Mouse (Mus musculus): ENCODE results near the gene Cnksr3. TPM values are rescaled to one million over a fixed set of nuclear protein-coding genes. Genes with fewer than 3 reads are reported as not detected.

Gene Cnksr3
- polyA plus RNA-seq, 1 experiment from 2014 or later: 11.9 TPM

DNA sequence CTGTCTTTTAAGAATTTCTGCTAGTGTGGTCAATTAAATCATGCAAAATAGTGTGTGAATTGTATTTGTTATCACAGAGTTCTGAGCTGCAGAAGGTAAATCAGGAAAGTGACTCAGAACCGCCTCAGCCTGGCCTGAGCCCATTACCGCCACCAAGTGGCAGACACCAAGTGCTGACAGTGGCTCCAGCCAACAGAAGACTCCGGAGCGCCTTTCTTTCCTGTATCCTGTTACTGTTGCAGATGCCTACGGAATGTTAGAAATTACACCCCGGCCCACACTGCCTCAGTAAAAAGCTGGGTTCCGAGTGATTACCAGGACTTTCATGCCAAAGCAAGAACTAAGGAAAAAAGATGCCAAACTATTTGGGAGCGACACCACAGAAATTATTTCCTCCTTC, 135.8 kb downstream of the Cnksr3 start:
- Histone ChIP-seq H3K36me3 (no peaks in the 10 kb centered on the region), H3K4me2 (replicated peaks) (peak overlapping the region; percentile 33), H3K4me3 (replicated peaks) (peak overlapping the region; percentile 12; the same call in 1 of the 2 replicates), H3K9ac (no peak overlapping the region), H3K27ac (replicated peaks) (0 out of 2 replicates have a peak overlapping the region, but pooled peaks have one; percentile 39), H3K4me1 (0 out of 2 replicates have a peak, but pooled peaks cover 2% of the 10 kb centered on the region), H3K9me3 (replicated peaks) (no peaks in the 10 kb centered on the region), H3K27me3 (no peaks in the 10 kb centered on the region)
- ATAC-seq (ENCODE audit: insufficient number of reproducible peaks, low FRiP score, low TSS enrichment, low read depth): peak; percentile 75
- WGBS: 5% methylated on average over 8 of the region's 8 CpGs

DNA sequence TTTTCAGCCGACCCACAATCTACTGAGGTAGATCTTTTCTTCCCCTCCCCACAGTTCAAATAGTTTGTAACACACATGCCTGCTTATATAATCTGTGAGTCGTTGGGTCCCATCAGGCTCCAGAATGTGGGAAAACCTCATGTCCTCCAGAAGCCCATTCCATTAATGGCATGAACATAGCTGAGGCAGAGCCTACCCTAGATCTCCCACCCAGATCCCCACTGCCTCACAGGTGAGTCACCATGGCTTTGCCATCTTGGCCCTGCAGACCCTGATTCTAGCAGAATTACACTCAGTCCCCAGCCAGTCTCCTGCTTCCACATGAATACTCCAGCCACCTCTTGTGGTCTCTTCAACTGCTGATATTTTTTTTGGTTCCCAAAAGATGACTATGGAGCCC, 136.4 kb downstream of the Cnksr3 start:
- H3K4me3 ChIP-seq (replicated peaks): no peak overlapping the region
- no peak overlapping the region for H3K27ac ChIP-seq (replicated peaks)
- H3K27me3 ChIP-seq: no peaks in the 10 kb centered on the region
- H3K4me1 ChIP-seq: 0 out of 2 replicates have a peak, but pooled peaks cover 2% of the 10 kb centered on the region
- no peaks in the 10 kb centered on the region for H3K36me3 ChIP-seq
- ATAC-seq (ENCODE audit: insufficient number of reproducible peaks, low FRiP score, low TSS enrichment, low read depth): no peak
- WGBS: 80% methylated on average over 2 of the region's 2 CpGs
- no peak overlapping the region for H3K4me2 ChIP-seq (replicated peaks)
- H3K9me3 ChIP-seq (replicated peaks): no peaks in the 10 kb centered on the region
- H3K9ac ChIP-seq: no peak overlapping the region

DNA sequence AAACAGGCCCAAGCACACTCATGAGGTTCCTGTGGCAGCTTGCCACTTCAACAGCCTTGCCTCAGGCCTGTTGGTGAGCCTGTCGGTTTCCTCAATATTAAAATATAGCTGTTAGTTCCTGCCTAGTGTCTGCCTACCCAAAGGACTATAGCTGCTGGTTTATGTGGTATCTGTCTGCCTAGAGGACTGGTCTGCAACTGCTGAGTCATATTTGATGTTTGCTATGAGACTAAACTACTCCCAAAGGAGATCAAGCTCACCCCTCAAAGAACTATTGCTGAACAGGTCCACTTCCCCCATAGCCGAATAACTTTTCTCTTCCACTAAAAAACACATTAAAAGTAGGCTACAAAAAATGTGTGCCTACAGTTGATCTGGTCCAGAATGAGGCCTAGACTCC, 137.8 kb downstream of the Cnksr3 start:
- H3K4me2 ChIP-seq (replicated peaks): no peak overlapping the region
- no peak for ATAC-seq (ENCODE audit: insufficient number of reproducible peaks, low FRiP score, low TSS enrichment, low read depth)
- WGBS: 80% methylated on average over 2 of the region's 2 CpGs
- H3K27me3 ChIP-seq: no peaks in the 10 kb centered on the region
- no peaks in the 10 kb centered on the region for H3K9me3 ChIP-seq (replicated peaks)
- no peak overlapping the region for H3K27ac ChIP-seq (replicated peaks)
- no peaks in the 10 kb centered on the region for H3K36me3 ChIP-seq
- no peak overlapping the region for H3K9ac ChIP-seq
- 0 out of 2 replicates have a peak, but pooled peaks cover 2% of the 10 kb centered on the region for H3K4me1 ChIP-seq
- no peak overlapping the region for H3K4me3 ChIP-seq (replicated peaks)

DNA sequence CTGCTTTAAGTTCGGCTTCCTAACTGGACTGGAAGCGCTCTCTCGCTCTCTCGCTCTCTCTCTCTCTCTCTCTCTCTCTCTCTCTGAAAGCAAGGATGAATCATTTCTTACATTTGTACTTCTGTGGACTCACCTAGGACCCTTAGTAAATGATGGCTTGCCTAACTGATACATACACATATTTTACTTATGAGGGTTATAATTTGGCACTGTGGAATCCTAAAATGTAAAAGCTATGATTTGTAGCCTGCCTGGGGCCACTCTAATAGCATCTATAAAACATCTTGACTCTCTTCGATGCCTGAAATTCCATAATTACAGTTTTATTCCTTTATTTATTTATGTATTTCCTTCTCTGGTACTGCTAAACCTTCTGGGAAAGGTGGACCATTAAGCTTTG, 141.1 kb downstream of the Cnksr3 start:
- Histone ChIP-seq H3K36me3 (no peaks in the 10 kb centered on the region), H3K4me1 (0 out of 2 replicates have a peak, but pooled peaks cover under 1% of the 10 kb centered on the region), H3K9me3 (replicated peaks) (no peaks in the 10 kb centered on the region), H3K27me3 (no peaks in the 10 kb centered on the region), H3K4me2 (replicated peaks) (no peak overlapping the region), H3K4me3 (replicated peaks) (no peak overlapping the region), H3K27ac (replicated peaks) (no peak overlapping the region), H3K9ac (no peak overlapping the region)
- WGBS: 74% methylated on average over 5 of the region's 5 CpGs
- ATAC-seq (ENCODE audit: insufficient number of reproducible peaks, low FRiP score, low TSS enrichment, low read depth): no peak

DNA sequence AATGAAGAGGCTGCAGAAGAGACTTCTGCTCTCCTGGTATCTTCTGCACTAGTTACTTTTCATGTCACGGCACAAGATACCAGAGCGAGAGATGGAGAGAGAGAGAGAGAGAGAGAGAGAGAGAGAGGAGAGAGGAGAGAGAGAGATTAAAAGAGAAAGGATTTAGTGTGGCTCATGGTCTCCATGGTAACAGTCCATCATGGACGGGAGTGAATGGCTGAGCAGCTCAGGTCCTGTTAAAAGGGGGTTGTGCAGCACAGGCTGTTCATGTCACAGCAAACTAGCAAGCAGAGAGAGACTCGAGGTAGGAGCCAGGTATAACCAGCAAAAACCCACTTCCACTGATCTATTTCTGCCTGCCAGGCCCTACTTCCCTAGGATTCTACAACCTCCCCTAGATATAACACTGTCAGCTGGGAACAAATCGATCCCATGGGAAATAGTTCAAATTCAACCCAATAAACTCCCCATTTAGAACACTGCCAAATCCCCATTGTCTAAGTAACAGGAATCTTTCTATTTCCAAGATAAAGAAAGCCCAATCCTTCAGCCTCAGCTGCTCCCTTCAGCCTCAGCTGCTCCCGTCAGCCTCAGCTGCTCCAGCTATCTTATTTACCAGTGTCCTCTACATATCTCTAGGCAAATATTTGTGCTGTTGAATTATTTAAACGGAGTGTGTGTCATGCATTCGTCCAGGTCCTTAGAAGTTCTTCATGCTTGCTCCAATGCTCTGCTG, 141.8 kb downstream of the Cnksr3 start:
- Histone ChIP-seq H3K4me3 (replicated peaks) (no peak overlapping the region), H3K36me3 (no peaks in the 10 kb centered on the region), H3K27me3 (no peaks in the 10 kb centered on the region), H3K9ac (no peak overlapping the region), H3K27ac (replicated peaks) (no peak overlapping the region), H3K9me3 (replicated peaks) (no peaks in the 10 kb centered on the region), H3K4me2 (replicated peaks) (no peak overlapping the region), H3K4me1 (no peaks in the 10 kb centered on the region)
- 64% methylated on average over 8 of the region's 8 CpGs for WGBS
- no peak for ATAC-seq (ENCODE audit: insufficient number of reproducible peaks, low FRiP score, low TSS enrichment, low read depth)

DNA sequence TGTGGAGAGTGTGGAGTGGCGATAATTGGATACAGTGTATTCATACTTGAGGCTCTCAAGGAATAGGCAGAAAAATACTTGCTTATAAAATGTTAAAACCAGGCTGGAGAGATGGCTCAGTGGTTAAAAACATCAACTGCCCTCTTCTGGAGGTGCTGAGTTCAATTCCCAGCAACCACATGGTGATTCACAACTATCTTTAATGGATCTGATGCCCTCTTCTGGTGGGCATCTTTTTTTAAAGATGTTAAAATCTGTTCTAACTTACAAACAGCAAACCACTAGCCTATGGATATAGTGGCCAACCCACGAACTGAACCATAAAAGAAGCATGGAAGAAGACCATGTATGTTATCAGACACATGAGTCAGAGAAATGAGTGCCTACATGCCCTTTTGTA, 142.9 kb downstream of the Cnksr3 start:
- Histone ChIP-seq H3K27me3 (no peaks in the 10 kb centered on the region), H3K4me2 (replicated peaks) (no peak overlapping the region), H3K9ac (no peak overlapping the region), H3K4me3 (replicated peaks) (no peak overlapping the region), H3K27ac (replicated peaks) (no peak overlapping the region), H3K4me1 (no peaks in the 10 kb centered on the region), H3K9me3 (replicated peaks) (no peaks in the 10 kb centered on the region), H3K36me3 (no peaks in the 10 kb centered on the region)
- WGBS: 81% methylated on average over 2 of the region's 2 CpGs
- no peak for ATAC-seq (ENCODE audit: insufficient number of reproducible peaks, low FRiP score, low TSS enrichment, low read depth)

Other genes with a start within 250 kb of the Cnksr3 start
- 0.14 and 0.28 TPM in 2 replicates for gene Ipcef1, start 159.8 kb downstream of the Cnksr3 start, polyA plus RNA-seq (2015; fragmentation: Nextera tagmentation; extraction: Ambion mirVana)

Data from embryonic facial prominence, embryonic 15.5 days (tissue).